Comparison of ENCODE assay signal across 18 mouse cellular contexts in the genomic region with DNA sequence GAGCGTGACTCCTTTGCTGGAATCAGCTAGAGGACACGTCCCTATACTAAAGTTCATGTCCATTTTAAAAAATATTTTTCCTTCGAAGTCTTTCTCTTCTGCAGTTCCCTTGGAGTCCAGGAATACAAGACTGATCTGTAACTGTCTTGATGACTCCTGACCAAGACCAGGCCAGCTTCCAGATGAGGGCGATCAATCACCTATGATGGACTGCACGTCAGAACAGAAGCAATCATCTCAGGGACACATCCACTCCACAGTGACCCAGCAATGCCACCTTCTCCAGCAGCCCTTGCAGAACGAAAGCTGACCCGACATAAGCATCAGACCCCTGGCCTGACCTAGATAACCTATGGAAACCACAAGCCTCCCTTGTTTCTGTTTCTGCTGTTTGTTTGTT.
"Had no signal": no experiment of that assay in that cellular context is flagged by ENCODE, and none has a peak within 500 bp of the region (broad histone marks: within the 10 kb centered on the region; RNA-seq: fewer than 3 reads in every experiment).

No protein-coding gene starts in this region.

- H3K4me2 ChIP-seq: lung, embryonic 14.5 days; midbrain, embryonic 12.5 days; neural tube, embryonic 13.5 days; neural tube, embryonic 15.5 days; stomach, embryonic 15.5 days had no signal

- H3K4me3 ChIP-seq: midbrain, embryonic 10.5 days; midbrain, embryonic 12.5 days; myocyte; neural tube, embryonic 13.5 days; neural tube, embryonic 15.5 days; stomach, embryonic 15.5 days had no signal

- ATAC-seq: midbrain, embryonic 16.5 days had no signal

- H3K27ac ChIP-seq: midbrain, embryonic 10.5 days; midbrain, embryonic 12.5 days; neural tube, embryonic 13.5 days; neural tube, embryonic 15.5 days; stomach, embryonic 15.5 days; stomach, postnatal 0 days had no signal

- H3K36me3 ChIP-seq: midbrain, embryonic 10.5 days; midbrain, embryonic 12.5 days; neural tube, embryonic 13.5 days; neural tube, embryonic 15.5 days; stomach, embryonic 15.5 days had no signal

- H3K9me3 ChIP-seq: midbrain, embryonic 10.5 days; midbrain, embryonic 12.5 days; neural tube, embryonic 13.5 days; neural tube, embryonic 15.5 days; stomach, embryonic 15.5 days had no signal

- H3K9ac ChIP-seq: lung, embryonic 14.5 days; midbrain, embryonic 12.5 days; neural tube, embryonic 13.5 days; neural tube, embryonic 15.5 days; stomach, embryonic 15.5 days had no signal

- DNase-seq: lung, embryonic 14.5 days; lung, postnatal 10 days; lung, postnatal 4 days; midbrain, embryonic 14.5 days; retina, postnatal 1 day; right cerebral cortex, adult 18-20 months; right cerebral cortex, postnatal 25 days; thymus, adult 2 months; thymus, postnatal 25 days; thymus, postnatal 4 days had no signal

- H3K27me3 ChIP-seq: midbrain, embryonic 12.5 days; neural tube, embryonic 13.5 days; neural tube, embryonic 15.5 days; stomach, embryonic 15.5 days had no signal
